Mouse (Mus musculus) stomach, embryonic 16.5 days (tissue): ENCODE measurements at regions not wholly inside any gene's neighbourhood (a gene's known extent, or its start where the extent isn't known, plus 50 kb on each side); places are given as distances from the start of the nearest gene placed in this dataset.

Experiments
- ATAC-seq: fragments of 200-750 bp; cut with Nextera tagmentation; 2 replicates; pipeline ENCODE4 v1.8.0; 2017; ENCODE audit warnings: moderate number of reproducible peaks, moderate TSS enrichment; ENCODE audit not compliant: insufficient read depth, low FRiP score
- H3K27ac ChIP-seq: fragments of 300-500 bp; sonication (generic); 2 replicates; pipeline ENCODE4 v1.5.1; 2014; ENCODE audit warnings: low read length
- H3K27me3 ChIP-seq: fragments of 300-500 bp; sonication (generic); 2 replicates; pipeline ENCODE4 v1.6.1; 2014; ENCODE audit warnings: low read length, control low read depth, mixed read lengths; ENCODE audit not compliant: control insufficient read depth, insufficient read depth
- H3K36me3 ChIP-seq: fragments of 300-500 bp; sonication (generic); 2 replicates; pipeline ENCODE4 v1.6.1; 2014; ENCODE audit warnings: low read length; ENCODE audit not compliant: control insufficient read depth, insufficient read depth
- H3K4me1 ChIP-seq: fragments of 300-500 bp; sonication (generic); 2 replicates; pipeline ENCODE4 v1.6.1; 2014; ENCODE audit warnings: low read length, control low read depth, mixed read lengths; ENCODE audit not compliant: control insufficient read depth, insufficient read depth
- H3K4me2 ChIP-seq: fragments of 300-500 bp; sonication (generic); 2 replicates; pipeline ENCODE4 v1.6.1; 2014; ENCODE audit warnings: low read depth, low read length, mixed read lengths
- H3K4me3 ChIP-seq: fragments of 300-500 bp; sonication (generic); replicated peaks from 2 replicates; pipeline ENCODE4 v1.5.1; 2014; ENCODE audit warnings: mild to moderate bottlenecking, low read length
- H3K9ac ChIP-seq: fragments of 300-500 bp; sonication (generic); 2 replicates; pipeline ENCODE4 v1.6.1; 2014; ENCODE audit warnings: low read length
- H3K9me3 ChIP-seq: fragments of 300-500 bp; sonication (generic); replicated peaks from 2 replicates; pipeline ENCODE4 v1.6.1; 2016; ENCODE audit warnings: low read length, control low read depth; ENCODE audit not compliant: control insufficient read depth
- WGBS: fragments of 180-500 bp; shearing (Covaris S2); extraction: QIAGEN DNeasy Blood & Tissue Kit; methylation state at CpG from one replicate; pipeline ENCODE4 v1.1.7; 2014; 5-methylcytosine and 5-hydroxymethylcytosine counted together

DNA sequence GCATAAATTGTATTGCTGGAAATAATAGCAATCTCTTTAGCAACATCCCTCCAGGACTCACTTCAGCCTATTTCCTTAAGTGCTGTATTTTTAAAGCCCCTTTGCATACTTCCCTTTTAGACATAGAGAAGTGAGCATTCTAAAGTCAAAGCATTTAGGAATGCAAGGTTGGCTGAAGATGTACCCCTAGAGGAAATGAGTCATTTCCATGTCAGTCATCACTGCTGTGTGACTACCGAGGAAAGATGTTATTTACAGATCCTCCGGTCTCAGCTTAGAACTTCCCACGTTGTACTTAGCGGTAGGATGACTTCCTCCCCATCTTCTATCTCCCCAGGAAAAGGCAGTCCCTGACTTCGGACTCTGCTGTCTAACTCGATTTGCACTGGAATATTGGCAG is 337.2 kb downstream of the Meis1 start:
- no peak for ATAC-seq
- Histone ChIP-seq H3K36me3 (no peaks in the 10 kb centered on the region), H3K9me3 (no peaks in the 10 kb centered on the region), H3K27ac (no peak overlapping the region), H3K4me2 (no peak overlapping the region), H3K9ac (no peak overlapping the region), H3K4me1 (no peaks in the 10 kb centered on the region), H3K27me3 (no peaks in the 10 kb centered on the region), H3K4me3 (no peak overlapping the region)
- WGBS = 80% methylated on average over 6 of the region's 6 CpGs

DNA sequence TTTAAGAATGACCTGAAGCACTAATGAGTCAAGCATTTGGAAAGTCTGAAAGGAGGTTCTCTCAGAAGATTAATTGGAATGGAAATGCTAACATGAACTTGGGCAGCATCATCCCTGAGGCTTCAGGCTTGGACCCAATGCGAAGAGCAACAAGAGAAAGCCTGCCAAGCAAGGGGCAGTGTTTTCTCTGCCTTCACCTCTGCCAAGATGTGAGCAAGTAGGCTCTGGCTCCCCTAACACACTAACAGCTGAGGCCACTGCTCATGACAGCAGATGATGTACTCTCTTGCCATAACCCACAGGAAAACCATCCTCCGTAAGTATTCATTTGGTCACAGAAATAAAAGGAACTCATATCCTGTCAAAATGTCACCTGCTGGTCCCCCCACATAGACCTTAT is 341.9 kb downstream of the Meis1 start:
- no peak overlapping the region for H3K4me3 ChIP-seq
- ATAC-seq = no peak
- 74% methylated on average over 2 of the region's 2 CpGs for WGBS
- no peak overlapping the region for H3K9ac ChIP-seq
- no peaks in the 10 kb centered on the region for H3K27me3 ChIP-seq
- no peak overlapping the region for H3K4me2 ChIP-seq
- H3K27ac ChIP-seq = no peak overlapping the region
- no peaks in the 10 kb centered on the region for H3K36me3 ChIP-seq
- peaks cover 3% of the 10 kb centered on the region; the same call in 1 of the 2 replicates for H3K9me3 ChIP-seq
- no peaks in the 10 kb centered on the region for H3K4me1 ChIP-seq

DNA sequence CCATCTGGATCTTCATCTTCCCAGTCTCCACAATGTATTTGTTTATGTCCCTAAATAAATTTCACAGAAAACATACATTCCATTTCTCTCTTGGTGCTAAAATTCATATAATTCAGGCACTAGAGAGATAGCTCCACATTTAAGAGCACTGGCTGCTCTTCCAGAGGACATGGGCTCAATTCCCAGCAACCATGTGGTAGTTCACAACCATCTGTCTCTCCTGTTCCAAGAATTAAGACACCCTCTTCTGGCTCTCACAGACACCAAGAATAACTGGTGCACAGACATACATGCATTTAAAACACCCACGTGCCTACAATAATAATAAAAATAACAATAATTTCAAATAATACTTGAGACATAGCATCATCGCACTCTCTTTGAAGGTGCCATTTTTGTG is 347.8 kb downstream of the Meis1 start:
- no peak overlapping the region for H3K27ac ChIP-seq
- no peak overlapping the region for H3K4me2 ChIP-seq
- no peak for ATAC-seq
- no peaks in the 10 kb centered on the region for H3K27me3 ChIP-seq
- no peaks in the 10 kb centered on the region for H3K36me3 ChIP-seq
- H3K4me3 ChIP-seq = no peak overlapping the region
- WGBS = 86% methylated on average over 2 of the region's 2 CpGs
- peaks cover 3% of the 10 kb centered on the region; the same call in 1 of the 2 replicates for H3K9me3 ChIP-seq
- H3K4me1 ChIP-seq = no peaks in the 10 kb centered on the region
- no peak overlapping the region for H3K9ac ChIP-seq

DNA sequence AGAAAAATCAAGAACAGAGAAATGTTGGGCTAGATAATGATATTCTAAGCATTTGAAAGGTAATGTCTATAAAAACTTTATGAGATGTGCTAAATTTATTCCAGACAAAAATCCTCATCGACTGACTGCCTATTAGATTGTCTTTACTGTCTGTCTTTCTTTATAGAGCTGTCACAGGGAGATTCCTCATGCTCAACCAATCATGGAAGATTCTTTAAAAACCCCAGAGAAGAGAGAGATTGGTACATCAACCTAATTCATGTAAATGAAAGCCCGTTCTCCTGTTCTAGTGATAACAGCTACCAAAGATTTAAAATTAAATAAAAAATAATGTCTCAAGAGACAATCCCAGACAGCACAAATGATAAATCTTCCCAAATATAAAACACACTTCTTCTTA is 349.5 kb downstream of the Meis1 start:
- H3K9me3 ChIP-seq = peaks cover 3% of the 10 kb centered on the region; the same call in 1 of the 2 replicates
- 82% methylated on average over 2 of the region's 2 CpGs for WGBS
- H3K4me2 ChIP-seq = no peak overlapping the region
- no peak overlapping the region for H3K4me3 ChIP-seq
- H3K4me1 ChIP-seq = no peaks in the 10 kb centered on the region
- ATAC-seq = no peak
- no peaks in the 10 kb centered on the region for H3K27me3 ChIP-seq
- no peaks in the 10 kb centered on the region for H3K36me3 ChIP-seq
- H3K9ac ChIP-seq = no peak overlapping the region
- H3K27ac ChIP-seq = no peak overlapping the region

DNA sequence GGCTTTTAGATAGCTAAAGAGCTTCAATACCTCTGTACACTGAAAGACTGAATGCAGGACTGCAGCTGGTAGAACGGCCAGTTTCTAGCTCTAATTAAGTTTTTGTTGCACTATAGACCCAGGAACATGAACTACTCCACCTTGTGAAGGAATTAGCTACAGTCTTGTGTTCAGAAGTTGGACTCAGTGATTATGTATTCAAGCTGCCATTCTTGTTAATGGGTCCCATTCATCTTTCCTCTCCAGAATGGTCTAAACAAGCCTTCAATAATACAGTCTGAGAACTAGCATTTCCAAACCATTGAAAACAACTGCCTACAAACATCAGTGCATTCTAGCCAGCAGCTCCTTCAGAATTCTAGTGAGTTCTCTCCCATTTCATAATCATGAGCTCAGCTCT is 362.4 kb downstream of the Meis1 start:
- no peak overlapping the region for H3K27ac ChIP-seq
- H3K9ac ChIP-seq = no peak overlapping the region
- no peaks in the 10 kb centered on the region for H3K27me3 ChIP-seq
- H3K4me2 ChIP-seq = no peak overlapping the region
- WGBS = 63% methylated on average over 1 of the region's 1 CpGs
- no peak for ATAC-seq
- H3K4me1 ChIP-seq = no peaks in the 10 kb centered on the region
- no peaks in the 10 kb centered on the region for H3K36me3 ChIP-seq
- H3K4me3 ChIP-seq = no peak overlapping the region
- no peaks in the 10 kb centered on the region for H3K9me3 ChIP-seq

DNA sequence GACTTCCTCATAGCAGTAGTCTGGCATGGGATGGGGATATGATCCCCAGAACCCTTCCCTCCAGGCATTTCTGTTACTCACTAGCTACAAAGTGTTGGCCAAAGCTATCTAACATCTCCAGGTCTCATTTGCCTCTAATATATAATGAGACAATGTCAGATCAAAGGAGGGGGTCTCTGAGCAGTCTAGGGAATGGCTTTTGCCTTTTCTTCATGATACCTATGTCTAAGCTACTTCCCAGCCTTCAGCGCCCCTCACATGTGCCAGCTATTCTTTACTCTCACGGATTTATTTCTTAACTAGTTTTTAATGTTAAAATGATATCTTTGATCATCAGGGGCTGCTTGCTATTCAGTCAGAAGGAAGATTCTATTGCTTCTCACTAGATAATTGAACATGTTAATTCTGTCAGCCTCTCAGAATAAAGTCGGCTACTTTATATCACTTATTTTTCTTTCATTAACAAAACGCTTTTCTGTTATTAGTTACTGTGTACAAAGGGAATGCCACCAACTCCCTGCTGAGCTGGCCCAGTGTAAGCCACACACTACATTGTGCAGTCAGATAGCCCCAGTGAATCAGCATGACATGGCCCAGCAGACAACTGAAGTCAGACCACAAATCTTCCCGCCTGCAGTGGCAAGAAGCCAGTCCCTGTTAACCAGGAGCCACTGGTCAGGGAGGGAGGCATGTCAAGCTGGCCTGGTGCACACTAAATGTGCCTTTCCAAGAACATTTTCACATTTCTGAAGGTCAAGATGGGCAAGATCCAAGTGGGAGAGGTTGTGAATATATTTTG is 386.6 kb downstream of the Meis1 start:
- no peak overlapping the region for H3K9ac ChIP-seq
- H3K4me1 ChIP-seq = no peaks in the 10 kb centered on the region
- H3K4me3 ChIP-seq = no peak overlapping the region
- WGBS = 73% methylated on average over 5 of the region's 5 CpGs
- H3K4me2 ChIP-seq = no peak overlapping the region
- no peaks in the 10 kb centered on the region for H3K9me3 ChIP-seq
- no peak for ATAC-seq
- no peak overlapping the region for H3K27ac ChIP-seq
- H3K36me3 ChIP-seq = no peaks in the 10 kb centered on the region
- no peaks in the 10 kb centered on the region for H3K27me3 ChIP-seq

DNA sequence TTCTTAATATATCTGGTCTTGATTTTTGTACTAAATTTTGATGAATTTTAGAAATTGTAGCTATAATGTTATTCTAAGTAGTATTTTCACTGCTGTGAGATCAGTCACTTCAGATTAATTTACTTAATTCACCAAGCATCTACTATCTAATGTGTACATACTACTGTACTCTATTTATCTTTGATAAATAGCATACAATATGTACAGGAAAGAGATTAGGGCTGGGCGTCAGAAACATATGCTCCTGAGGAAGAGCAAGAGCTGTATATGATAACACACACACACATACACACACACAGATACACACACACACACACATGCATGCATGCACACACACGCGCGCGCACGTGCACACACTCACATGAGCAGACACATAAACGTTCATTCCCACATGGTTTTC is 387.2 kb downstream of the Meis1 start:
- no peaks in the 10 kb centered on the region for H3K27me3 ChIP-seq
- no peaks in the 10 kb centered on the region for H3K36me3 ChIP-seq
- no peaks in the 10 kb centered on the region for H3K9me3 ChIP-seq
- WGBS = 83% methylated on average over 7 of the region's 7 CpGs
- ATAC-seq = no peak
- no peaks in the 10 kb centered on the region for H3K4me1 ChIP-seq
- no peak overlapping the region for H3K4me2 ChIP-seq
- no peak overlapping the region for H3K4me3 ChIP-seq
- H3K9ac ChIP-seq = no peak overlapping the region
- no peak overlapping the region for H3K27ac ChIP-seq

DNA sequence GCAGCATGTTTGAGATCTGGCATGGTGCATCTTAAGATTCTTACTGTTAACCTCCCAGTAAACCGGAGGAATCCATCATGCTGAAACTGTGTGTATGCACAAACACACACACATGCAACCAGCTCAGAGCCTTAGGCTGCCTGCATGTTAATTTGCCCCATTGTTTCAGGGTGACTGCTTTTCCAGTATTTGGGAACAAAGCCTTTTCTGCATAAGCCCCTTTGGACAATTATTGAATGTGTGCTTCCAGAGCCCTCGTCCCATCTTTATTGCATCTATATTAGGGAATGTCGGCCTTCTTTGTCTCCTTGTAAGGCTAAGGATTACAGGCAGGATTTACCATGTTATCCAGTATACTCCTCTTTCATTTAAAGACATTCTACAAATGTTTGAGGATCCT is 397.0 kb downstream of the Meis1 start:
- 52% methylated on average over 3 of the region's 3 CpGs for WGBS
- peak; percentile 47; the same call in 1 of the 2 replicates for ATAC-seq
- H3K27ac ChIP-seq = peak overlapping the region; percentile 0; the same call in 1 of the 2 replicates

DNA sequence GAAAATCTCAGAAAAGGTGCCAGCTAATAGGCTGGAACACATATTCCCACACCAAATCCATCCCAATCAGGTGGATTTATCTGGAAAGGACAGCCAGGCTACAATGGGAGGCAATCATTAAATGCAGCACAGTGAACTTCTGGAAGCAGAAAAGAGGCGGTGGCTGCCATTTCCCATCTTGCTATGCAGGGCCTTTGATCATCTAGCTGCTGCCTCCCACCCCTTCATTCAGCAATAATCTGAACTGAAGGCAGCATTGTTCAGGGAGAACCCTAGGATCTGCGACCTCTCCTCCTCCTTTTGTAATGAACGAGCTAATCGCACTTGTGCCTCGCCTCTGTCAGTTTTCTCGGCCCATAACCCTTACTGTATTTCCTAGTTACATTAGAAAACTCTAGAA is 413.9 kb downstream of the Meis1 start:
- H3K36me3 ChIP-seq = no peaks in the 10 kb centered on the region
- no peaks in the 10 kb centered on the region for H3K4me1 ChIP-seq
- no peak for ATAC-seq
- H3K9me3 ChIP-seq = no peaks in the 10 kb centered on the region
- H3K27me3 ChIP-seq = no peaks in the 10 kb centered on the region
- 86% methylated on average over 6 of the region's 6 CpGs for WGBS
- no peak overlapping the region for H3K9ac ChIP-seq
- H3K4me2 ChIP-seq = no peak overlapping the region
- no peak overlapping the region for H3K27ac ChIP-seq
- no peak overlapping the region for H3K4me3 ChIP-seq

More for the DNA sequence above, 397.0 kb downstream of the Meis1 start:
- no peaks in the 10 kb centered on the region for H3K4me1 ChIP-seq
- H3K9me3 ChIP-seq = no peaks in the 10 kb centered on the region
- H3K4me2 ChIP-seq = no peak overlapping the region
- H3K36me3 ChIP-seq = no peaks in the 10 kb centered on the region
- H3K9ac ChIP-seq = no peak overlapping the region
- no peak overlapping the region for H3K4me3 ChIP-seq
- H3K27me3 ChIP-seq = no peaks in the 10 kb centered on the region
